Mouse (Mus musculus) hindlimb bud, embryonic 11.5 days (tissue): ENCODE results near the gene Tmtc1.

Experiments used
- DNase-seq: peaks from one replicate; pipeline ENCODE4 v3.0.0-alpha.2; 2012; ENCODE audit warnings: low read depth, low spot score; ENCODE audit errors: extremely low spot score

Tmtc1 gene

GRCm38 (mm10) chr6:148375015-148375414, 69.2 kb downstream of the Tmtc1 start:
- no peak for DNase-seq

- DNase-seq, result no peak
These were observed 70.7 kb downstream of the Tmtc1 start for GRCm38 (mm10) chr6:148373444-148373843.

GRCm38 (mm10) chr6:148371223-148371622, 73.0 kb downstream of the Tmtc1 start:
- no peak for DNase-seq

GRCm38 (mm10) chr6:148367094-148367539, 77.1 kb downstream of the Tmtc1 start:
- peak; percentile 39 for DNase-seq

GRCm38 (mm10) chr6:148366629-148367028, 77.6 kb downstream of the Tmtc1 start:
- DNase-seq, result no peak

- DNase-seq, result no peak
These were observed 81.0 kb downstream of the Tmtc1 start for GRCm38 (mm10) chr6:148363162-148363561.

- DNase-seq, result no peak
These were observed 81.7 kb downstream of the Tmtc1 start for GRCm38 (mm10) chr6:148362475-148362874.

GRCm38 (mm10) chr6:148359348-148359905, 84.8 kb downstream of the Tmtc1 start:
- DNase-seq, result no peak

- no peak for DNase-seq
These were observed 85.5 kb downstream of the Tmtc1 start for GRCm38 (mm10) chr6:148358580-148359246.

GRCm38 (mm10) chr6:148356141-148356540, 88.0 kb downstream of the Tmtc1 start:
- no peak for DNase-seq

GRCm38 (mm10) chr6:148354509-148355474, 89.4 kb downstream of the Tmtc1 start:
- DNase-seq, result no peak

- no peak for DNase-seq
These were observed 90.1 kb downstream of the Tmtc1 start for GRCm38 (mm10) chr6:148354151-148354508.

- DNase-seq, result no peak
These were observed 99.2 kb downstream of the Tmtc1 start for GRCm38 (mm10) chr6:148345001-148345400.

- DNase-seq, result no peak
These were observed 102.0 kb downstream of the Tmtc1 start for GRCm38 (mm10) chr6:148342191-148342590.

- no peak for DNase-seq
These were observed 102.4 kb downstream of the Tmtc1 start for GRCm38 (mm10) chr6:148341765-148342164.

GRCm38 (mm10) chr6:148338326-148338957, 105.7 kb downstream of the Tmtc1 start:
- no peak for DNase-seq

- no peak for DNase-seq
These were observed 107.8 kb downstream of the Tmtc1 start for GRCm38 (mm10) chr6:148336290-148336955.

- no peak for DNase-seq
These were observed 112.3 kb downstream of the Tmtc1 start for GRCm38 (mm10) chr6:148331916-148332315.

GRCm38 (mm10) chr6:148329976-148330375, 114.2 kb downstream of the Tmtc1 start:
- DNase-seq, result no peak

GRCm38 (mm10) chr6:148328928-148329327, 115.3 kb downstream of the Tmtc1 start:
- DNase-seq, result no peak

GRCm38 (mm10) chr6:148328130-148328529, 116.1 kb downstream of the Tmtc1 start:
- DNase-seq, result no peak
